Mouse (Mus musculus) NIH3T3 (cell line): ENCODE results near the gene Fsd1.

ENCODE experiments used
- DNase-seq: peaks from one replicate; pipeline ENCODE4 v3.0.0-alpha.2; 2012; ENCODE audit warnings: low read depth

The Fsd1 gene

DNA sequence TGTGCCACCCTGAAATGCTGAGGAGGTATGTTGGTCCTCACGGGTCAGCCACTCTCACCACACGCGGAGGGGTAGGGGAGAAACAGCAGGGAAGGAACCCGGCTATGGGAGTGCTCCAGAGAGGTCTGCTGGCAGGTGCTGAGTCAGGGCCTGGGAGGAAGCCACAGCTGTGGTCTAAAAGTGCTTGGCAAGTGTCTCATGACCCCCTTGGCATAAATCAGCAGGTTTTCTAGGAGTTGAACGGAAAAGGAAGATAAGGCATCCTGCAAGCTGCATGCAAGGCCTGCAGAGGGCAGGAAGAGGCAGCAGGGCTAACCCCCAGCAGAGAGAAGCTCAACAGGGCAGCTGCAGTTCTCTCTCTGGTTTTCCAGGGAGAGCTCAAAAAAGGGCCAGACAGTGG is 44.6 kb downstream of the Fsd1 start:
- DNase-seq, result peak; percentile 82

DNA sequence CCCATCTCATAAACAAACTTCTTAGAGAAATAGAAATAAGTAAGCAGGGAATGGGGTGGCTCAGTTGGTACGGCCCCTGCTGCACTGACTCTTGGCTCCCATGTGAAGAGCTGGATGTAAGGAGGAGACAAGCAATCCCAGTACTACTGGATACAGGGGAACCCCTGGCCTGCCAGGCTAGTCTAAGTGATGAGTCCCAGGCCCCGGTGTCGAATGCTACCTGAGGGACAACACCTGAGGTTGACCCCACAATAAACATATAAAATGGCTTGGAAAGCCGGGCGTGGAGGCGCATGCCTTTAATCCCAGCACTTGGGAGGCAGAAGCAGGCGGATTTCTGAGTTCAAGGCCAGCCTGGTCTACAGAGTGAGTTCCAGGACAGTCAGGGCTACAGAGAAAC is 45.1 kb downstream of the Fsd1 start:
- DNase-seq, result no peak

DNA sequence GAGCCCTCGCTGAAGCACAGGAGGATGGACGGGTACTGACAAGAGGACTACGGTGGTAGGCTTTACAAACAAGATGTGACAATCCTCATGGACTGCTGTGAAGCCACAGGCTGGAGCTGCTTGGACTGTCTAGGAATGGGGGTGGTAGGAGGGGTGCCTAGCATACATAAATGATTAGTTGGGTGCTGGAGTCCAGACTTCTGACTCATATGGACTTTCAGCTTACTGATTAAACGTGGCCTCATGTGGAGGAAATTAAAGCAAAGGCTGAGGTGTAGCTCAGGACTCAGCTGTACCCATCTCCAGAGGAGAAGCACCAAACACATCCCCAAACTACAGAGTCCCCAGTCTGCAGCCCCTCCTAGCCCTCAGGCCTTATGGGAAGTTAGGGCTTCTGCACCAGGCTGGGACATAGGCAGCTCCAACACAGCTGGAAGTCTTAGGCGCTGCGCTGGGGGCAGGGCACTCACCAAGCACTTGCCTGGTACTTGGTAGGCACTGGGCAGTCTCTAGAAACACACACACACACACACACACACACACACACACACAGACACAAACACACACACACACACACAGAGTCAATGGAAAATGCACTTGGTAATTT is 45.9 kb downstream of the Fsd1 start:
- DNase-seq, result peak; percentile 65

DNA sequence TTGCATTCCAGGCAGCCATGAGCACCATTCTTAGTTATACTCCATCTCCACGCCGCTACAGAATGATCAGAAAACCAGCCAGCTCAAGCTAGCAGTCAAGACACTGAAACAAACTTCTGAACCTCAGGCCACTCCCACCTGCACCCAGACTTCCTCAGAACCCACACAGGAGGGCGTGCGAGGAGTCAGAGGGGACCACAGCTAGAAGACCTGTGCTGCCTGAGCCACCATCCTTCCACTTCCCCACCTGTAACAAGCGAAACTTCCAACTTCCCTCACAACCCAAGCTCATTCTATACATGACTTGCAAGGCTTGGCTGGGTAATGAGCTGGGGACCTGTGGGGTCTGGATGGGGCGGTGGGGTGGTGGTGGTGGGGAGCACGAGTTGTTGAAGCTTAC is 46.5 kb downstream of the Fsd1 start:
- no peak for DNase-seq

DNA sequence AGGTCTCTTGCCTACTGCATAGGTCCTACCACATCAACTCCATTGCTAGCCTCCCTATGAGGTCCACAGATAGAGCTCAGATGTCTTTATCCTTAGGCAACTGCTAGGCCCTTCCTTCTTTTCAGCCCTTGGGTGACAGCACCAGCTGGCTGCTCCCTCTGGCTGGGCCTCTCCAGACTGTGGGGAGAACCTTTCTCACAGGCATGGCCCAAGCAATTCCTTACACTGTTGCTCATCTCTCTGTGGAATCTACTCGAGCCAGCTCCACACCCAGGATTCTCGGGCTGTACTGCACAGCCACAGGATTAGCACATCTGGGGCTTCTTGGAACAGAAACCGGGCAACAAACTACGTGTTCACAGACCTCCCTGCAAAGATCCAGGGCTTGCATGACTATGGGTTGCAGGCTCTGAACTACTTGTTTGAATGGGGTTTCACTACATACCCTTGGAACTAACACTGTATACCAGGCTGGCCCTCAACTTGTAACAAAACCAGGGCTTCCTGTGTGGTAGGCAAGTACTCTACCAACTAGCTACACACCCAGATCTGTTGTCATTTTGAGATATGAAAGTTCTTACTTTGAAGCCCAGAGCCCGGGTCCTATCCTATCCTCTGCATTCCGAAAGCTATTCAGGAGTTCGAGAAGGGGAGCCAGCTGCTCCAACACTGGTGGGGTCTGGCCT is 47.9 kb downstream of the Fsd1 start:
- DNase-seq, result peak; percentile 88

GRCm38 (mm10) chr17:56034726-56035100 is 48.4 kb downstream of the Fsd1 start:
- DNase-seq, result no peak

DNA sequence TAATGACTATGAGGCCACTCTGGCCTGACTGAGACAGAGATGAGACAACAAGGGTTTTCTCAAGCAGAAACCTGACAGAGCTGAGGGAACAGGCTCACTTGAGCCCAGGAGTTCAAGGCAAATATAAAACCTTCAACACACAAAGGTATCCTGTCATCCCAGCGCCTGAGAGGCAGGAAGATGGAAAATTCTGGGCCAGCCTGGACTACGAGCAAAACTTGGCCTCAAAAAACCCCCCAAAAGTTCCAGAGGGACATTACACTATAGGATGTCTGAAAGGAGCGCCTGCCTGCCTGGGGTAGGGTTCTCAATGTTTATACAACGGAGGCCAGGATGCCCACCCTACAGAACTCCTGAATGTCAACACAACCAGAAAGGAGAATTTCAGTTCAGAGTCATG is 48.9 kb downstream of the Fsd1 start:
- DNase-seq, result no peak

GRCm38 (mm10) chr17:56036176-56036900 is 50.0 kb downstream of the Fsd1 start, which contains the start of gene Sh3gl1:
Gene Sh3gl1 (minus strand): TSS chr17:56036635.
- peak; percentile 99 for DNase-seq

DNA sequence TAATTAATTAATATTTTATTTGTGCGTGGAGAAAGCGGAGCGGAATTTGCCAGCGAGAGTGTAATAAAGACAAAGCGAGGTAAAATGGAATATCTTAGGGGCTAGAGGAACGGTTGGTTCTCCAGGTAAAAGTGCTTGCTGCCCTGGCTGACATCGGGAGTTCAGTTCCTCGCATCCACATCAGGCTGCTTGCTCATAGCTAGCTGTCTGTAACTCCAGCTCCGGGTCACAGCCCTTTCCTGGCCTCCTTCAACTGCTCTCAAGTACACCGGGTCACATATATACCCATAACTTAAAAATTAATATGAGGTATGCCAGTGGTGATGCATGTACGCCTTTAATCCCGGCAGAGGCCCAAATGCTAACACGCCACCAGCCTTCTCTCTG is 50.6 kb downstream of the Fsd1 start:
- no peak for DNase-seq

DNA sequence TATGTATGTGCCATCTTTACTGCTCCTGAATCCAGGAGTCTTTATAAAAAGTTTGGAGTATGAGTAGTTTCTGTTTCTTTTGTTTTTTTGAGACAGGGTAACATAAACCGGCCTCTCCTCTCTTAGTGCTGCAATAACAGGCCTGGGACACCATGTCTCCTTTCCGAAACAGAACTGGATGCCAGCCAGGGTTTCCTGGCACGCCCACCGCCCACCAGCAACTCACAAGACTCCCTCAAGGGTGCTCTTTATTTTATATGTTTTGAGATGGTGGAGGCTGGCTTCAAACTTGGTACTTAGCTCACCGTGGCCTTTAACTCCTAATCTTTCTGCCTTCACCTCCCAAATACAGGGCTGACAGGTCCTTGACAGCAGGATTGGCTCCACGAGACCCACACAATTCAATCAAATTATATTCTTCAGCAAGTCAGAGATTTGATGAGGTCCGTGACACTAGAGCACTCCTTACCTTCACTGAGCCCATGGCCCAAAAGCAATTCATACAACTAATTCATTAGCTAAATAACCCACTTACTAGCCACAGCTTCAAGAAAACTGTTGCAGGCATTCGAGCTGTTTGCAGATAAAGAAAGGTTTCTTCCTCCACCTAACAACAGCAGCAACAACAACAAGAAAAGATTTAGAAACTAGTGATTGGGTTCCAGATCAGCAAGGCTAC is 52.4 kb downstream of the Fsd1 start:
- peak; percentile 43 for DNase-seq

DNA sequence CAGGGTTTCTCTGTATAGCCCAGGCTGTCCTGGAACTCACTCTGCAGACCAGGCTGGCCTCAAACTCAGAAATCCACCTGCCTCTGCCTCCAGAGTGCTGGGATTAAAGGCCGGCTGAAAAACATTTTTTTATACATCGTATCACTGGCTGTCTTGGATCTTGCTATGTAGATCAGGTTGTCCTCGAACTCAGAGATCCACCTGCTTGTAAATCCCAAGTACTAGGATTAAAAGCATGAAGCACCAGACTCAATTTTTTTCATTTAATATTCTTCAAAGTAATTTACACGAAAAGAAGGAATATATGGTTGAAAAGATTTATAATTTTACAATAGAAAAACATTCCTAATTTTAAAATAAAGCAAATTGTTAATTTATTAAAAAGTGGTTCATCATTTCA is 53.0 kb downstream of the Fsd1 start:
- DNase-seq, result no peak

- peak; percentile 99 for DNase-seq
These were observed 53.9 kb downstream of the Fsd1 start, which contains the start of gene Chaf1a for GRCm38 (mm10) chr17:56040030-56040856. Gene Chaf1a (plus strand): TSS chr17:56040439.

DNA sequence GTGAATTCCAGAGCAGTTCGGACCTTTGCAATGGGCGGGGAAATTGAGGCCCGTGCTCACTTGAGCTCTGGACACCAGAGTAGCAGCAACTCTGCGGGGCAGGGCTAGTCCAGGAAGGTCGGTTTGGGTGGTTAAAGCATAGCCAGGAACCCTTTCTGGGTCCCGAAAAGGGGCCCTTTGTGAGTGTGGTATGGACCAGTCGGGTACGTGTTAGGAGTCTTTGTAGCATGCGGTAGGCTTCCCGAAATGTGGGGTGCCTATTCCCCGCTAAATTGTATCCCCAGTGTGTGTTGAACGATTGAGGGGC is 54.5 kb downstream of the Fsd1 start:
- peak; percentile 42 for DNase-seq
